9 mouse cellular contexts compared by ENCODE assay signal in genomic region chr6:56616228-56616981, GRCm38 (mm10). TPM values are rescaled to one million over a fixed set of nuclear protein-coding genes. Genes with fewer than 3 reads are reported as not detected.
A peak's percentile ranks its signal among the peaks of the same experiment; 100 is the strongest.
DNase-seq lines count a peak whose midpoint lies in the region; ATAC-seq and TF ChIP-seq lines count a peak whose summit lies in the region.
"Had no signal": no experiment of that assay in that cellular context is flagged by ENCODE, and none has a peak within 500 bp of the region (broad histone marks: within the 10 kb centered on the region; RNA-seq: fewer than 3 reads in every experiment).

No protein-coding gene starts in this region.

- no peaks in the 10 kb centered on the region for H3K9me3 ChIP-seq in stomach, embryonic 14.5 days (ENCODE audit: control insufficient read depth, low read depth, low read length)
- no peaks in the 10 kb centered on the region for H3K9me3 ChIP-seq in stomach, postnatal 0 days (ENCODE audit: control insufficient read depth, low read length)

- 39% methylated on average over 10 of the region's 10 CpGs for WGBS in stomach, embryonic 14.5 days
- 49% methylated on average over 10 of the region's 10 CpGs for WGBS in stomach, postnatal 0 days

- H3K4me1 ChIP-seq in stomach, embryonic 14.5 days (ENCODE audit: control insufficient read depth, insufficient read depth, low read length) = peaks cover 17% of the 10 kb centered on the region
- H3K4me1 ChIP-seq in stomach, postnatal 0 days (replicated peaks; ENCODE audit: control insufficient read depth, insufficient read depth) = no peaks in the 10 kb centered on the region

- TF ChIP-seq CTCF in stomach, postnatal 0 days (IDR thresholded peaks at IDR 0.05; ENCODE audit: low read depth) = no peak

- H3K36me3 ChIP-seq in stomach, embryonic 14.5 days (ENCODE audit: control insufficient read depth, insufficient read depth, low read length) = no peaks in the 10 kb centered on the region
- no peaks in the 10 kb centered on the region for H3K36me3 ChIP-seq in stomach, postnatal 0 days (ENCODE audit: control insufficient read depth, insufficient read depth, low read length)

- no peak overlapping the region for H3K9ac ChIP-seq in stomach, embryonic 14.5 days (replicated peaks; ENCODE audit: low read depth, low read length)
- no peak overlapping the region for H3K9ac ChIP-seq in stomach, postnatal 0 days (ENCODE audit: low read length)

- no peak for TF ChIP-seq EP300 in stomach, postnatal 0 days (optimal IDR thresholded peaks at IDR 0.05)

- intact Hi-C loops in heart, postnatal 36 days (cut with DNase I) = no loop called here

- H3K4me3 ChIP-seq in stomach, embryonic 14.5 days (ENCODE audit: low read depth, low read length) = no peak overlapping the region
- H3K4me3 ChIP-seq in stomach, postnatal 0 days (ENCODE audit: low read depth, low read length) = no peak overlapping the region

- ATAC-seq in stomach, embryonic 14.5 days (ENCODE audit: insufficient number of reproducible peaks, insufficient read depth, low FRiP score, low read depth) = peak; percentile 33; the same call in 1 of the 2 replicates
- no peak for ATAC-seq in stomach, postnatal 0 days (ENCODE audit: low FRiP score, low TSS enrichment)

- H3K4me2 ChIP-seq in stomach, embryonic 14.5 days (replicated peaks; ENCODE audit: low read depth, low read length) = 0 out of 2 replicates have a peak overlapping the region, but pooled peaks have one; percentile 15
- H3K4me2 ChIP-seq in stomach, postnatal 0 days (replicated peaks; ENCODE audit: low read depth) = no peak overlapping the region

- H3K27me3 ChIP-seq in stomach, embryonic 14.5 days (ENCODE audit: control insufficient read depth, insufficient read depth, low read length) = no peaks in the 10 kb centered on the region
- no peaks in the 10 kb centered on the region for H3K27me3 ChIP-seq in stomach, postnatal 0 days (ENCODE audit: control insufficient read depth, insufficient read depth, low read length)

- peak overlapping the region; percentile 78 for H3K27ac ChIP-seq in stomach, embryonic 14.5 days (ENCODE audit: low read length)
- H3K27ac ChIP-seq in stomach, postnatal 0 days (replicated peaks) = no peak overlapping the region

- peak; percentile 88 for DNase-seq in heart, adult 11 months
- DNase-seq in heart, postnatal 36 days = no peak
- no peak for DNase-seq in stomach, postnatal 0 days (ENCODE audit: low spot score)
- DNase-seq in lung, postnatal 10 days = peak; percentile 20
- DNase-seq in urinary bladder, postnatal 14 days (ENCODE audit: low spot score) = no peak
- no peak for DNase-seq in gastrocnemius, adult 18-20 months (ENCODE audit: low spot score)
- DNase-seq in left cerebral cortex, adult 8-10 months (ENCODE audit: low spot score in 2 of 2) = no peak
- DNase-seq: cerebellum, adult 18-20 months had no signal

RNA-seq across cellular contexts. Expression of gene Pde1c, which starts 47.5 kb away (rescaled TPM):
- 10 to 100 TPM; 73.7 to 99.0 TPM for total RNA-seq in heart, postnatal 36 days (2021)
- 2.8 and 4.7 TPM in 2 replicates for polyA plus RNA-seq in stomach, embryonic 14.5 days (2014; fragmentation: Nextera tagmentation; extraction: Ambion mirVana)
- polyA plus RNA-seq in stomach, postnatal 0 days (2015; fragmentation: Nextera tagmentation; extraction: Ambion mirVana) = 1.8 and 2.4 TPM in 2 replicates
- under 1 TPM; 0.43 to 0.55 TPM for total RNA-seq in gastrocnemius, adult 18-20 months (2021)
- total RNA-seq in left cerebral cortex, adult 8-10 months (2022) = 10 to 100 TPM; 10.1 to 13.2 (median 11.9) TPM

Comparison
In these comparisons a context has a peak if more than half of its experiments do, and no peak if none do; other contexts are left out.
1. DNase-seq: peak in heart, adult 11 months (single experiment) and lung, postnatal 10 days (single experiment); none in heart, postnatal 36 days (0 of 2), stomach, postnatal 0 days (single experiment), urinary bladder, postnatal 14 days (single experiment), gastrocnemius, adult 18-20 months (single experiment) and left cerebral cortex, adult 8-10 months (0 of 2).
2. RNA of gene Pde1c, which starts 47.5 kb away (total RNA-seq): 73.7 to 99.0 TPM in heart, postnatal 36 days and 10.1 to 13.2 TPM in left cerebral cortex, adult 8-10 months; 0.43 to 0.55 TPM in gastrocnemius, adult 18-20 months; every median in the first group is over 4 times any median in the second.